ENCODE assay signal across 22 mouse cellular contexts in genomic region chr5:138779655-138780054, GRCm38 (mm10). TPM values are rescaled to one million over a fixed set of nuclear protein-coding genes. Genes with fewer than 3 reads are reported as not detected.
DNase-seq lines count a peak whose midpoint lies in the region; ATAC-seq and TF ChIP-seq lines count a peak whose summit lies in the region.
"Had no signal": no experiment of that assay in that cellular context is flagged by ENCODE, and none has a peak within 500 bp of the region (broad histone marks: within the 10 kb centered on the region; RNA-seq: fewer than 3 reads in every experiment).

No protein-coding gene starts in this region.

- H3K27ac ChIP-seq in forebrain, embryonic 10.5 days: peak overlapping the region; percentile 73; the same call in 1 of the 2 replicates
- no peak overlapping the region for H3K27ac ChIP-seq in forebrain, embryonic 16.5 days (ENCODE audit: low read length)
- no peak overlapping the region; the same call in 1 of the 2 replicates for H3K27ac ChIP-seq in liver, postnatal 0 days (ENCODE audit: low read depth)
- H3K27ac ChIP-seq in embryonic facial prominence, embryonic 10.5 days (replicated peaks): 0 out of 2 replicates have a peak overlapping the region, but pooled peaks have one; percentile 60
- H3K27ac ChIP-seq in midbrain, embryonic 16.5 days (ENCODE audit: low read length): 0 out of 2 replicates have a peak overlapping the region, but pooled peaks have one; percentile 63
- H3K27ac ChIP-seq: limb, embryonic 12.5 days had no signal

- no peaks in the 10 kb centered on the region for H3K27me3 ChIP-seq in forebrain, embryonic 10.5 days (ENCODE audit: poor library complexity, severe bottlenecking)
- no peaks in the 10 kb centered on the region for H3K27me3 ChIP-seq in forebrain, embryonic 16.5 days (replicated peaks; ENCODE audit: control insufficient read depth, insufficient read depth, low read length)
- H3K27me3 ChIP-seq in liver, postnatal 0 days (ENCODE audit: insufficient read depth, low read length): no peaks in the 10 kb centered on the region
- H3K27me3 ChIP-seq in embryonic facial prominence, embryonic 10.5 days (replicated peaks; ENCODE audit: low read depth, poor library complexity, severe bottlenecking): no peaks in the 10 kb centered on the region
- H3K27me3 ChIP-seq in midbrain, embryonic 16.5 days (ENCODE audit: control insufficient read depth, insufficient read depth, low read depth, low read length): no peaks in the 10 kb centered on the region
- H3K27me3 ChIP-seq: CH12.LX; limb, embryonic 12.5 days had no signal

- H3K4me1 ChIP-seq in forebrain, embryonic 10.5 days: peaks cover 12% of the 10 kb centered on the region
- H3K4me1 ChIP-seq in forebrain, embryonic 16.5 days (replicated peaks; ENCODE audit: control insufficient read depth, insufficient read depth, low read length): peaks cover 18% of the 10 kb centered on the region
- peaks cover 18% of the 10 kb centered on the region for H3K4me1 ChIP-seq in liver, postnatal 0 days (ENCODE audit: insufficient read depth)
- H3K4me1 ChIP-seq in embryonic facial prominence, embryonic 10.5 days: peaks cover 23% of the 10 kb centered on the region
- peaks cover 12% of the 10 kb centered on the region for H3K4me1 ChIP-seq in midbrain, embryonic 16.5 days (ENCODE audit: control insufficient read depth, insufficient read depth, low read length)

- H3K9ac ChIP-seq in forebrain, embryonic 16.5 days (replicated peaks; ENCODE audit: low read depth, low read length): no peak overlapping the region
- H3K9ac ChIP-seq in liver, postnatal 0 days (replicated peaks): no peak overlapping the region
- no peak overlapping the region for H3K9ac ChIP-seq in midbrain, embryonic 16.5 days (ENCODE audit: low read depth, low read length)
- H3K9ac ChIP-seq: limb, embryonic 12.5 days had no signal

- H3K4me2 ChIP-seq in forebrain, embryonic 16.5 days (ENCODE audit: low read length): no peak overlapping the region
- H3K4me2 ChIP-seq in liver, postnatal 0 days (ENCODE audit: low read depth, low read length): no peak overlapping the region; the same call in 1 of the 2 replicates
- no peak overlapping the region for H3K4me2 ChIP-seq in midbrain, embryonic 16.5 days (ENCODE audit: low read length)
- H3K4me2 ChIP-seq: limb, embryonic 12.5 days had no signal

- WGBS in forebrain, embryonic 10.5 days: 78% methylated on average over 3 of the region's 3 CpGs
- WGBS in forebrain, embryonic 16.5 days: 79% methylated on average over 3 of the region's 3 CpGs
- WGBS in liver, postnatal 0 days (ENCODE audit: insufficient replicate concordance): 47% methylated on average over 3 of the region's 3 CpGs
- 75% methylated on average over 3 of the region's 3 CpGs for WGBS in embryonic facial prominence, embryonic 10.5 days
- 70% methylated on average over 3 of the region's 3 CpGs for WGBS in midbrain, embryonic 16.5 days

- no peak overlapping the region for H3K4me3 ChIP-seq in forebrain, embryonic 10.5 days
- H3K4me3 ChIP-seq in forebrain, embryonic 16.5 days (replicated peaks; ENCODE audit: low read length): no peak overlapping the region
- no peak overlapping the region for H3K4me3 ChIP-seq in liver, postnatal 0 days (ENCODE audit: low read depth, low read length)
- H3K4me3 ChIP-seq in embryonic facial prominence, embryonic 10.5 days: no peak overlapping the region
- no peak overlapping the region for H3K4me3 ChIP-seq in midbrain, embryonic 16.5 days (ENCODE audit: low read depth, low read length)
- H3K4me3 ChIP-seq: limb, embryonic 12.5 days had no signal

- DNase-seq in forebrain, embryonic 10.5 days (ENCODE audit: extremely low spot score, low spot score): no peak
- DNase-seq in liver, postnatal 0 days: no peak
- DNase-seq in liver: no peak
- DNase-seq in embryonic facial prominence, embryonic 10.5 days (ENCODE audit: low spot score): no peak
- no peak for DNase-seq in cerebellum, adult 11 months
- DNase-seq in frontal cortex, postnatal 36 days (ENCODE audit: low spot score in 2 of 2): no peak
- DNase-seq: adrenal gland, postnatal 25 days; cerebellum, adult 8-10 months; heart, adult 18-20 months; heart, postnatal 4 days; kidney, postnatal 10 days; lung, postnatal 36 days; thymus, postnatal 4 days had no signal

- no peak for ATAC-seq in forebrain, embryonic 16.5 days
- peak; percentile 37; the same call in 1 of the 2 replicates for ATAC-seq in liver, postnatal 0 days
- ATAC-seq in midbrain, embryonic 16.5 days: no peak
- ATAC-seq: intestine, postnatal 0 days had no signal

- no peaks in the 10 kb centered on the region for H3K36me3 ChIP-seq in forebrain, embryonic 10.5 days (replicated peaks)
- H3K36me3 ChIP-seq in forebrain, embryonic 16.5 days (ENCODE audit: control insufficient read depth, insufficient read depth): peaks cover 6% of the 10 kb centered on the region
- no peaks in the 10 kb centered on the region; the same call in 1 of the 2 replicates for H3K36me3 ChIP-seq in liver, postnatal 0 days (replicated peaks; ENCODE audit: insufficient read depth, low read length)
- no peaks in the 10 kb centered on the region for H3K36me3 ChIP-seq in embryonic facial prominence, embryonic 10.5 days (replicated peaks)
- no peaks in the 10 kb centered on the region; the same call in none of the 2 replicates for H3K36me3 ChIP-seq in midbrain, embryonic 16.5 days (ENCODE audit: control insufficient read depth, insufficient read depth, low read length)
- H3K36me3 ChIP-seq: limb, embryonic 12.5 days had no signal

- H3K9me3 ChIP-seq in forebrain, embryonic 10.5 days: no peaks in the 10 kb centered on the region
- H3K9me3 ChIP-seq in forebrain, embryonic 16.5 days (ENCODE audit: control insufficient read depth, low read length): no peaks in the 10 kb centered on the region
- no peaks in the 10 kb centered on the region for H3K9me3 ChIP-seq in liver, postnatal 0 days (ENCODE audit: low read length)
- no peaks in the 10 kb centered on the region for H3K9me3 ChIP-seq in embryonic facial prominence, embryonic 10.5 days
- no peaks in the 10 kb centered on the region for H3K9me3 ChIP-seq in midbrain, embryonic 16.5 days (replicated peaks; ENCODE audit: control insufficient read depth, low read length, poor library complexity, severe bottlenecking)
- H3K9me3 ChIP-seq: limb, embryonic 12.5 days had no signal

- no peak for TF ChIP-seq CTCF in liver, postnatal 0 days (IDR thresholded peaks at IDR 0.05; ENCODE audit: low read depth)

- TF ChIP-seq EP300 in liver, postnatal 0 days (IDR thresholded peaks at IDR 0.05; ENCODE audit: low read depth): no peak

RNA-seq across cellular contexts. Expression of gene Fam20c, which starts 25.3 kb away (rescaled TPM):
- polyA plus RNA-seq in forebrain, embryonic 10.5 days (2016; fragmentation: Nextera tagmentation; extraction: Ambion mirVana): 2.9 and 4.5 TPM in 2 replicates
- 34.8 and 39.2 TPM in 2 replicates for polyA plus RNA-seq in forebrain, embryonic 16.5 days (2015; fragmentation: Nextera tagmentation; extraction: Ambion mirVana)
- polyA plus RNA-seq in liver, postnatal 0 days (2015; fragmentation: Nextera tagmentation; extraction: Ambion mirVana): 15.3 and 19.0 TPM in 2 replicates
- polyA plus RNA-seq in embryonic facial prominence, embryonic 10.5 days (2016; fragmentation: Nextera tagmentation; extraction: Ambion mirVana): 4.4 and 4.6 TPM in 2 replicates
- polyA plus RNA-seq in midbrain, embryonic 16.5 days (2015; fragmentation: Nextera tagmentation; extraction: Ambion mirVana): 41.9 and 44.7 TPM in 2 replicates

RNA-seq across cellular contexts. Expression of gene Gm5294, which starts 40.2 kb away (rescaled TPM):
- polyA plus RNA-seq in forebrain, embryonic 10.5 days (2016; fragmentation: Nextera tagmentation; extraction: Ambion mirVana): not detected in 2 replicates
- polyA plus RNA-seq in forebrain, embryonic 16.5 days (2015; fragmentation: Nextera tagmentation; extraction: Ambion mirVana): not detected in 2 replicates
- not detected in 2 replicates for polyA plus RNA-seq in liver, postnatal 0 days (2015; fragmentation: Nextera tagmentation; extraction: Ambion mirVana)
- not detected in 2 replicates for polyA plus RNA-seq in embryonic facial prominence, embryonic 10.5 days (2016; fragmentation: Nextera tagmentation; extraction: Ambion mirVana)
- polyA plus RNA-seq in midbrain, embryonic 16.5 days (2015; fragmentation: Nextera tagmentation; extraction: Ambion mirVana): not detected in 2 replicates
- polyA plus RNA-seq: embryonic facial prominence, embryonic 14.5 days; heart, embryonic 14.5 days; intestine, postnatal 0 days; limb, embryonic 12.5 days; liver, embryonic 16.5 days; small intestine, adult 2 months had no signal

Comparison
In these comparisons a context has a peak if more than half of its experiments do, and no peak if none do; other contexts are left out.
1. H3K27ac ChIP-seq: peak in forebrain, embryonic 10.5 days (single experiment), embryonic facial prominence, embryonic 10.5 days (single experiment) and midbrain, embryonic 16.5 days (single experiment); none in forebrain, embryonic 16.5 days (single experiment) and liver, postnatal 0 days (single experiment).